Mouse (Mus musculus): ENCODE data around the gene Apol11b. TPM values are rescaled to one million over a fixed set of nuclear protein-coding genes. Genes with fewer than 3 reads are reported as not detected.

The Apol11b gene
- polyA plus RNA-seq (2017; shearing (Covaris generic)), result 1 to 10 TPM; 1.2 to 3.1 TPM

DNA sequence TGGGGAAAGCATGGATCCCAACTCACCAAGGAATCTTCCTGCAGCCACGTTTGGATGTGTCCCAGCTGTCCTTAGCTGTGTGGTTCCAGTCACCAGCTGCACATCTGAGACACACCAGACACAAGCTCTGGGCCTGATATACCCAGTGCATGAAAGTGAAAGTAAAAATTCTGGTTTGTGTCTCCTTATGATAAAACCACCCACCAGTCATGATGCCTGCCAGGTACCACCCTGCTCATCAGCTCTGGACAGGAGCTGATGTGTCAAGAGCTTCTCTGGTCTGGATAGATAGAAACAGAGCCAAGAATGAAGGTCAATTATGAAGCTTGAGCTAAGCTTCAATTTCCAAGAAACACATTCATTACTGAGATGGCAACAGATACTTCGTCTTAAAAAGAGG is at the start of gene Apol11b:
Gene Apol11b (minus strand): TSS at position 111 of the 400 bp plus-strand sequence.

DNA sequence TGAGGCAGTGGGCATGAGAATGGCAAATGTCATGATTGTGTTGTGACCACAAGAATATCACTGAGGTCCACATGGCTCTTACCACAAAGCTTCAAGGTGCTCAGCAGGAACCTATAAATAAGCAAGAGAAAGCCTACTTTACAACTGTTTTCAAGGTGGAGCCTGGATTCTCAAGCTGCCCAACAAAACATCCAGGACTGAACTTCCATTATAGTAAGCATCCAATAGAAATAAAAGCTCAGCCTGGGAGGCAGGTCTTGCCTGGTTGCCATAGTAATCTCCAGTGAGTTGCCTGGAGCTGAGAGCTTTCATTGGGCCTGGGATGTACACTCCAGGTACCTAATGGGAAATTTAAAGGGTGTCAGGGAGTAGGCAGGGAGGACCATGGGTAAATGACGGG is 44.1 kb downstream of the Apol11b start, which contains the start of gene Gm36245:
Gene Gm36245 (plus strand): TSS at position 301 of the 400 bp plus-strand sequence.

DNA sequence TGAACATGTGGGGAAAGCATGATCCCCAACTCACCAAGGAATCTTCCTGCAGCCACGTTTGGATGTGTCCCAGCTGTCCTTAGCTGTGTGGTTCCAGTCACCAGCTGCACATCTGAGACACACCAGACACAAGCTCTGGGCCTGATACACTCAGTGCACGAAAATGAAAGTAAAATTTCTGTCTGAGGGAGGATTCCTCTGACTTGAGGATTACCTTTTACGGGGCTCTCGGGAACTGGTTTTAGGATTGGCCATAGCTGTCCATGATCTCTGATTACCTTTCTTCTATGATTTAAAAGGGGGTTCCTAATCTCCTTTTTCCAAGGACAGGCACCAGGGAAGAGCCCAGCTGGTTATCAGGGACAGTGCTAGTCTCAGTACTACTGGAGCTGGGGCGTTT is 47.1 kb downstream of the Apol11b start, which contains the start of gene Apol10b:
Gene Apol10b (minus strand): TSS at position 165 of the 400 bp plus-strand sequence.

Other genes with a start within 250 kb of the Apol11b start
- gene Apol7a, start 244.2 kb downstream of the Apol11b start, polyA plus RNA-seq (2017; shearing (Covaris generic)), result not detected
- 1 to 10 TPM; 6.3 to 8.4 TPM for gene Apol9a, start 232.2 kb downstream of the Apol11b start, polyA plus RNA-seq (2017; shearing (Covaris generic))
- under 1 TPM; 0.10 to 0.54 TPM for gene Apol7b, start 195.8 kb downstream of the Apol11b start, polyA plus RNA-seq (2017; shearing (Covaris generic))
- gene Apol10a, start 166.2 kb downstream of the Apol11b start, polyA plus RNA-seq (2017; shearing (Covaris generic)), result under 1 TPM in 1 of 2 experiments, not detected in 1; 0.43 TPM
- under 1 TPM; 0.37 to 0.55 TPM for gene Apol11a, start 135.0 kb downstream of the Apol11b start, polyA plus RNA-seq (2017; shearing (Covaris generic))
- 1 to 10 TPM in 1 of 2 experiments, under 1 TPM in 1; 0.30 to 1.3 TPM for gene Apol7c, start 110.0 kb downstream of the Apol11b start, polyA plus RNA-seq (2017; shearing (Covaris generic))
- not detected for gene 1700025B11Rik, start 81.4 kb downstream of the Apol11b start, polyA plus RNA-seq (2017; shearing (Covaris generic))
- 1 to 10 TPM; 2.1 to 4.8 TPM for gene Apol10b, start 47.2 kb downstream of the Apol11b start, polyA plus RNA-seq (2017; shearing (Covaris generic))
- not detected for gene Gm36245, start 44.0 kb downstream of the Apol11b start, polyA plus RNA-seq (2017; shearing (Covaris generic))
- gene Apol7e, start 55.6 kb upstream of the Apol11b start, polyA plus RNA-seq (2017; shearing (Covaris generic)), result 100 to 1,000 TPM in 1 of 2 experiments, 10 to 100 TPM in 1; 42.2 to 233 TPM
- gene Apol9b, start 85.8 kb upstream of the Apol11b start, polyA plus RNA-seq (2017; shearing (Covaris generic)), result 10 to 100 TPM; 13.2 to 66.3 TPM
- gene Apol8, start 113.7 kb upstream of the Apol11b start, polyA plus RNA-seq (2017; shearing (Covaris generic)), result under 1 TPM; 0.06 to 0.42 TPM
- 100 to 1,000 TPM; 122 to 330 TPM for gene Myh9, start 198.9 kb upstream of the Apol11b start, polyA plus RNA-seq (2017; shearing (Covaris generic))